Mouse (Mus musculus) intestine, postnatal 0 days (tissue): ENCODE results near the gene Ncf2. TPM values are rescaled to one million over a fixed set of nuclear protein-coding genes. Genes with fewer than 3 reads are reported as not detected.

Experiments
- ATAC-seq: fragments of 200-750 bp; cut with Nextera tagmentation; 2 replicates; pipeline ENCODE4 v1.8.0; 2017; ENCODE audit warnings: mild to moderate bottlenecking, moderate TSS enrichment, moderate library complexity
- H3K27ac ChIP-seq: fragments of 300-500 bp; sonication (generic); 2 replicates; pipeline ENCODE4 v1.5.1; 2014; ENCODE audit warnings: mild to moderate bottlenecking, low read depth, low read length, moderate library complexity
- H3K27me3 ChIP-seq: fragments of 300-500 bp; sonication (generic); replicated peaks from 2 replicates; pipeline ENCODE4 v1.6.1; 2014; ENCODE audit warnings: low read length, mixed read lengths; ENCODE audit not compliant: control insufficient read depth, insufficient read depth
- H3K36me3 ChIP-seq: fragments of 300-500 bp; sonication (generic); 2 replicates; pipeline ENCODE4 v1.6.1; 2014; ENCODE audit warnings: mild to moderate bottlenecking, moderate library complexity; ENCODE audit not compliant: control insufficient read depth, insufficient read depth
- H3K4me1 ChIP-seq: fragments of 300-500 bp; sonication (generic); replicated peaks from 2 replicates; pipeline ENCODE4 v1.6.1; 2014; ENCODE audit warnings: antibody characterized with exemption, low read length, mixed read lengths; ENCODE audit not compliant: control insufficient read depth, insufficient read depth
- H3K4me2 ChIP-seq: fragments of 300-500 bp; sonication (generic); replicated peaks from 2 replicates; pipeline ENCODE4 v1.6.1; 2014; ENCODE audit warnings: low read depth, mild to moderate bottlenecking, moderate library complexity
- H3K4me3 ChIP-seq: fragments of 300-500 bp; sonication (generic); 2 replicates; pipeline ENCODE4 v1.5.1; 2014; ENCODE audit warnings: low read depth, low read length
- H3K9ac ChIP-seq: fragments of 300-500 bp; sonication (generic); 2 replicates; pipeline ENCODE4 v1.6.1; 2014; ENCODE audit warnings: mild to moderate bottlenecking, low read depth, low read length
- H3K9me3 ChIP-seq: fragments of 300-500 bp; sonication (generic); 2 replicates; pipeline ENCODE4 v1.6.1; 2016; ENCODE audit warnings: mixed run types; ENCODE audit not compliant: control insufficient read depth
- CTCF ChIP-seq: sonication (generic); IDR thresholded peaks from 2 replicates; pipeline ENCODE4 v1.5.1; 2016; ENCODE audit warnings: low read depth, mild to moderate bottlenecking, control low read depth, antibody characterized with exemption, moderate library complexity
- WGBS: fragments of 180-500 bp; shearing (Covaris S2); extraction: QIAGEN DNeasy Blood & Tissue Kit; methylation state at CpG from one replicate; pipeline ENCODE4 v1.1.7; 2014; 5-methylcytosine and 5-hydroxymethylcytosine counted together
- polyA plus RNA-seq: library from polyadenylated mRNA; unstranded; fragments of >200 nt; fragmentation: Nextera tagmentation; extraction: Ambion mirVana; gene quantifications from 2 replicates; pipeline ENCODE4 v1.2.1, GENCODE M21; 2015

Gene Ncf2
- polyA plus RNA-seq, 1 experiment from 2014 or later: 9.1 TPM

DNA sequence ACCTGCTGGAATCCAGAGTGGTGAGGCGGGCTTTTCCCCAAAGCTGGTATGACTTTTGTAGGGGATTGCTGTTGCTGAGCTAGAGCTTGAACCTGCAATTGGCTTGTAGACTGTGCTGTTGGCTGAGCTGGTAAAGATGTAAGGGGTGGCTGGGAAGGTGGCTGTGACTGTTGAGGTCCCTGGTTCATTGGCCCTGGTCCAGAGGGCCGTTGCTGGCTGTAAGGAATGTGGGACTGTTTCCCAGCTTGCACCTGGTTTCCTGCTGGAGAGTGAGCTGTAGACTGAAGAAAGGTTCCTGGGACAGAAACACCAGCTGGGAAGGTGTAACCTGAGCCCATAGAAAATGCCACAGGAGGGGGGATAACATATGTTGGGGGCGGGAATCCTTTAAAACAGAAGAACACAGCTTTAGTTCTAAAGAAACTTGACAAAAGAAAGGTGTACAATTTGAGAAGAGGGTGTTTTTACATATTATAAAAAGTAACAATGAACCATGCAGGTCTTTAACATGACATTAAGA, 45.3 kb downstream of the Ncf2 start:
- TF ChIP-seq CTCF: no peak
- Histone ChIP-seq H3K27ac (no peak overlapping the region), H3K36me3 (peaks cover 61% of the 10 kb centered on the region), H3K27me3 (no peaks in the 10 kb centered on the region), H3K4me2 (no peak overlapping the region), H3K4me3 (no peak overlapping the region), H3K9ac (no peak overlapping the region), H3K9me3 (no peaks in the 10 kb centered on the region), H3K4me1 (no peaks in the 10 kb centered on the region)
- 80% methylated on average over 3 of the region's 3 CpGs for WGBS
- ATAC-seq: no peak

DNA sequence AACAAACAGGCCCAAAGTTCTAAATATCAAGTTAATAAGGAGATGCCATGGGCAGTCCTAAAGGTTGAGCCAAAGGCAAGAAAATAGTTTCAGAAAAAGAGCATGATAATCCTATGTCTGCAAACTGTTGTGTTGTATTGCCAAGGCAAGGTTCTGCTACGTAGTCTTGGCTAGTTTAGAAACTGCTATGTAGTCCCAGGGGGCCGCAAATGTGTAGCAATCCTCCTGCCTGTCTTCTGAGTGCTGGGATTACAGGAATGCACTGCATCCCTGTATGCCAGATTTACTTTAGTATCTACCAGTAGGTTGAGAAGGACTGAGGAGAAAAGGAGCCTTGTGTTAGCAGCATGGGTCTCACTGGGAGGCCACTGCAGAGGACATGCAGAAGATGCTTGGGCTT, 46.9 kb downstream of the Ncf2 start:
- Histone ChIP-seq H3K4me2 (no peak overlapping the region), H3K36me3 (peaks cover 57% of the 10 kb centered on the region), H3K27ac (no peak overlapping the region), H3K4me3 (no peak overlapping the region), H3K9ac (no peak overlapping the region), H3K27me3 (no peaks in the 10 kb centered on the region), H3K4me1 (no peaks in the 10 kb centered on the region), H3K9me3 (no peaks in the 10 kb centered on the region)
- ATAC-seq: no peak
- TF ChIP-seq CTCF: no peak
- WGBS: 93% methylated on average over 2 of the region's 2 CpGs

DNA sequence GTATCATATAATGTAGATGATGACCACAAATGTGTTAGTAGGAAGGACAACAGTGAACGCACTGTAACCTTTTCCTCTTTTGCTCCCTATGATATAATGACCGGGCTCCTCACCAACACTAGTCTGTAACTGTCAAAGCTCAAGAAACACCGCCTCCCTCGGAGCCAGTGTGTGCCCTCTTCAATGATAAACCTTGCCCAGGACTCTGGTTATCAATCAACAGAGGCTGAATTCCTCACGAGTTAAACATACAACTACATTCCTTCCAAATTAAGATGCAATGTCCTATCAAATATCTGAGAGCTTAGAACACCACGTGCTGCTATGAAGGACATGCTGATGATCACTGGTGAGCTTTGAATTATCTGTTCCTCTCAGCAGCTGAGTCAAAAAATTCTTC, 69.9 kb downstream of the Ncf2 start:
- H3K9me3 ChIP-seq: no peaks in the 10 kb centered on the region
- H3K4me2 ChIP-seq: no peak overlapping the region
- TF ChIP-seq CTCF: no peak
- H3K9ac ChIP-seq: no peak overlapping the region
- 72% methylated on average over 6 of the region's 6 CpGs for WGBS
- no peak overlapping the region for H3K4me3 ChIP-seq
- H3K4me1 ChIP-seq: no peaks in the 10 kb centered on the region
- H3K27ac ChIP-seq: no peak overlapping the region
- H3K27me3 ChIP-seq: no peaks in the 10 kb centered on the region
- ATAC-seq: no peak
- peaks cover 28% of the 10 kb centered on the region for H3K36me3 ChIP-seq

DNA sequence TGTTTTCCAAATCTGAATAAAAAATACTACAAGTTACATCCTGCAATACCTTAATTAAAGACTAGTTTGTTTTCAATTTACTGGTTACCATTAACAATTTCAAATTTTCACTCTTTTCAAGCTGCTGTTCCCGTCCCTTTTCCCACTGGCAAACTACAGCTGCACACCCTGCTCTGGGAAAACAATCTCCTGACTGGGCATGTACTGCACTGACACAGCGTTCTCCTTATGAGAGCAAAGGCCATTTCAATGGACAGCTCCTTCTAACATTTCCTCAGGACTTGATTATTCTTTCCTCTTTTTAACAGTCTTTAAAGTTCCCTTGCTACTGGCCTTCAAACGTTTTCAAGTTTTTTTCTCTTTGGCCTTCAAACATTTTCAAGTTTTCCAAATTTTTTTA, 71.0 kb downstream of the Ncf2 start:
- 60% methylated on average over 3 of the region's 3 CpGs for WGBS
- Histone ChIP-seq H3K27ac (no peak overlapping the region), H3K4me3 (no peak overlapping the region), H3K36me3 (peaks cover 20% of the 10 kb centered on the region), H3K9me3 (no peaks in the 10 kb centered on the region), H3K4me1 (no peaks in the 10 kb centered on the region), H3K9ac (no peak overlapping the region), H3K27me3 (no peaks in the 10 kb centered on the region), H3K4me2 (no peak overlapping the region)
- TF ChIP-seq CTCF: no peak
- no peak for ATAC-seq

Other genes with a start within 250 kb of the Ncf2 start
- not detected in 2 replicates for gene Apobec4, start 49.6 kb upstream of the Ncf2 start, polyA plus RNA-seq
- 39.4 and 43.5 TPM in 2 replicates for gene Rgl1, start 33.8 kb upstream of the Ncf2 start, polyA plus RNA-seq
- 460 and 468 TPM in 2 replicates for gene Arpc5, start 33.7 kb upstream of the Ncf2 start, polyA plus RNA-seq
- gene Smg7, start 102.5 kb downstream of the Ncf2 start, polyA plus RNA-seq: 11.4 and 12.3 TPM in 2 replicates
- 0.78 and 1.1 TPM in 2 replicates for gene Nmnat2, start 154.8 kb downstream of the Ncf2 start, polyA plus RNA-seq